Mouse (Mus musculus) urinary bladder, postnatal 10 days (tissue): ENCODE results near the gene Stk24.

Experiments
- DNase-seq: peaks from one replicate; pipeline ENCODE4 v3.0.0; 2022; ENCODE audit warnings: low spot score

The Stk24 gene

DNA sequence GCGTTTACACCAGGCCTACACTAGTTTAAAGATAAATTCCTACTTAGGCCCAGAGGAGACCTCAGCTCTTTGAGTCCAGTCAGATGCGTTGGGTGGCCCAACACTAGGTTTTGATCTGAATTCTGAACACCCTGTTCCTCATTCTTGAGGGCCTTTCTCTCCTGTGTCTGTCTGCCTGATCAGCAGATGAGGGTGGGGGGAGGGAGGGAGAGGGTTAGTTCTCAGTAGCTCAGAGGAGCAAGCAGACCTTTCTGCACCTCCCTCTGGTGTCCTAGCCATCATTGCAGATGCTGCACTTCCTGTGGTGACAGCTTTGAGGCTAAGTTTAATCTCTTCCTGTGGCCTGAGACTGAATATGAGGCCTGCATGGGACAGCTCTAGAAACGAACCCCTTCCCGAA is 117.2 kb downstream of the Stk24 start:
- no peak for DNase-seq

DNA sequence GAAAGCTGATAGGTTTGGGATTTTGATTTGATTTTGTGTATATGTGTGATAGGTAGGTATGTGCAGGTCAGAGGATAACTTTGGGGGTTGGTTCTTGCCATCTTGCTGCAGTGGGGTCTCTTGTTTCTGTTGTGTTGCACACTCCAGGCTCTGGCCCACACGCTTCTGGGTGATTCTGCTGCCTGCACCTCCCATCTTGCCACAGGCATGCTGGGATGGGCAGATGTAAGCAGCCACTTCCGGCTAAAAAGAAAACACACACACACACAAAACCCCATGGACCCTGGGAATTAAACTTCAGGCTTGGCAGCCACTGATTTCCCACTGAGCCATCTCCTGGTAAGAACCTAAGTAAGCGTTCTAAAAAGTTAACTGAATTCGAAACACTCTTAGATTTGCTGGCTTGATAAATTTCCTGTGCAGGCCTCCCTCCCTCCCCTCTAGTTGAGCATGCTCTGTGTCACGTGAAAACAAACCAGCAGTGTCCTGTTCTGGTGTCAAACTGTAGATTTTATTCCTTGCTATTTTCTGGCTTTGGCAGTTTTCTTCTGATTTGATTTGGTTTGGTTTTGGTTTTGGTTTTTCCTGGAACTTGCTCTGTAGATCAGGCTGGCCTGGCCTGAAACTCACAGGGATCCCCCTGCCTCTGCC is 118.5 kb downstream of the Stk24 start:
- DNase-seq: no peak

DNA sequence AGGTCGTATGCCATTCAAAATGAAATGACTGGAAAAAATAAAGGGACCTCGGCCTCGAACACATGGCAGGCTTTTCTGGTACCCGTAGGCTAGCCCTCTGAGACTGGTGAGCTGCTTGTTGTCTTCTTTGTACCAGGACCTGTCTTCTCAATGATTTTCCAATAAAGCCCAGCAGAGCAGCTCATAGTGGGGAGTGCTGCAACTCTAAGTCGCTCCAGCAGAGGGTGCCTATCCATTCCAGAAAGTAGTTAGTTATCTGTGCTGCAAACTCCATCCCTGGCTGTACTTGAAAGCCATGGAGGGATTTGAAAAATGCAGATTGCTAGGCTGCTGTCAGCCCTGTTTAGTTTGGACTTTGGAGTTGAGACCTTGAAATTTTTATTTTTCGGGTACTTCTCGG is 120.0 kb downstream of the Stk24 start:
- DNase-seq: no peak

DNA sequence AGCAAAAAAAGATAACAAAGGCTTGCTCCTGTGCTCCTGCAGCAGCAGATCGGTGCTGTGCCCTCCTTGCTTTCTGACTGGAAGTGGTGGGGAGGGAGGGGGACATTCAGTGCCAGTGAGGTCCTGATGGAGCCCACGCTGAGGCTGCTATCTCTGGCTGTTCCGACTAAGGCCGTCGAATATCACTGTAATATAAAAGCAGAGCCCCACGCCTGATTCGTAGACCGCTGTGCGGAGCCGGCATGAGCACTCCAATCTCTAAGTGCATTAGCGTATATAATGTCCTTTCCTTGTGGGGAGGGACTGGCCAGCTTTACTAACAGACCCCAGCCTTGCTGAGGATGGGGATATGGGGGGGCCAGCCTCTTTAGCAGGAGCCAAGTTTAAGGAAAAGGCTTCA is 120.5 kb downstream of the Stk24 start:
- no peak for DNase-seq

DNA sequence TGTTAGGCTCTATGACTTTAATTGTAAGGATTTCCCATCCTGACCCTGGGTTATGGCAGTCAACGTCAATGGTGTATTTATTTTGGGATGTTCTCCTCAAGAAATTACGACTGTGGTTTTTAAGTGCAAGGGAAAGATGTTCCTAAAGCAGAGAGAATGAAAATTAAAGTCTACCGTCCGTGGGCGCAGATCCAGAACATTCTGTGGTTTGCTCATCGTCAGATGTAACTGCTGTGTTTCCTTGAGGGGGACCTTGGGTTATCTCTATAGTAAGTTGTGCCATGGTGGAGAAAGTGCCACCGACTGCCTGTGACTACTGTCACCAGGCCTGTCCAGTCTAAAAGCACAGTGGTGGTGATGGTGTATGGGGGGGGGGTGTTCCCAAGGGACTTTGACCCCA is 122.9 kb downstream of the Stk24 start:
- DNase-seq: no peak

DNA sequence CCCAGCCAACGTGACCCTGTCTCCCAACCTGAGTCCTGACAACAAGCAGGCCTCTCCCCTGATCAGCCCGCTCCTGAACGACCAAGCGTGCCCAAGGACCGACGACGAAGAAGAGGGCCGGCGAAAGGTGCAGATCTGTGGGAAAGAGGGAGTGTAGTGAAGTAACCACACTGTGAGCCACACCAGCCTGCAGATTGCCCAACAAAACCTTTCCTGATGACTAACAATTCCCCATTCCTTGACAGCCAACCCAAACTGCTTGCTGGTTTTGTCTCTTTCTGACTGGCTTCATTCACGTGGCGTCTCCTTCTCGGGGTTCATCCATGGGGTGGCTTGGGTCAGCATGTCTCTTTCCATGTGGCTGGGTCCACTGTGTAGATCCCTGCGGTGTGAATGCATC is 124.3 kb downstream of the Stk24 start:
- DNase-seq: no peak

DNA sequence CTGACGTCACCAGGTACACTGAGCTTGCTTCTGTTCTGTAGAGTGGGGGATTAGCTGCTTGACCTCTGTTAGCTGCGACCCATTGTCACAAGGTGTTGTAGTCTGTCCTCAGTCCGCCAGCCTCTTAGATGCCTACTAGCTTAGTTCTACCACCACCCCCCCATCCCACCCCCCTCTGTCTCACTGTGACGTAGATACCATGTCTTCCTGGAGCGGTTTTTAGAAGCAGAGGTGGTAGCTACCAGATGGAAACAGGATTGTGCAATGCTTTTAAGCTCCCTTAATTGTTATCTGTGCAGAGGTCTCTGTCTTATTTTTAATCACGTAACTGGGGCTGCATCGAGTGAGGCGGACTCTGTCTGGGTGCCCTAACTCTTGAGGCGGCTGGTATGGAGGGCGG is 124.9 kb downstream of the Stk24 start:
- DNase-seq: no peak

DNA sequence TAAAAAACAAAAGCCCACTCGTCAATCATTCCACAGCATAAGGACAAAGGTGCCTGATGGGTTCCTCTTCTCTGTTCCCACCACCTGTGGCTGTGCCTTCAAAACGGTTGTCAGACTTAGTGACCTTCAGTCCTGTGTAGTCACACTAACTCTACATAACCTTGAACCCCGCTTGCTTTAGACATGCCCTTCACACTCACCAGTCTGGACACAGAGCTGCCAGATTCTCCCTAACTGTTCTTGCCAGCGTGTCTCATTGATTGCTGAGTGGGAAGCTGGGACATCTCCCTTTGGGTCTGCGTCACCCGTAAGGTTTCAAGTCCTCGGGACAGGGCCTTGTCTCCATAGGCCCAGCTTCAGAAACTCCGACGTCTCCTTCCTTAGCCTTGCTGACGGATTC is 127.3 kb downstream of the Stk24 start:
- DNase-seq: no peak

DNA sequence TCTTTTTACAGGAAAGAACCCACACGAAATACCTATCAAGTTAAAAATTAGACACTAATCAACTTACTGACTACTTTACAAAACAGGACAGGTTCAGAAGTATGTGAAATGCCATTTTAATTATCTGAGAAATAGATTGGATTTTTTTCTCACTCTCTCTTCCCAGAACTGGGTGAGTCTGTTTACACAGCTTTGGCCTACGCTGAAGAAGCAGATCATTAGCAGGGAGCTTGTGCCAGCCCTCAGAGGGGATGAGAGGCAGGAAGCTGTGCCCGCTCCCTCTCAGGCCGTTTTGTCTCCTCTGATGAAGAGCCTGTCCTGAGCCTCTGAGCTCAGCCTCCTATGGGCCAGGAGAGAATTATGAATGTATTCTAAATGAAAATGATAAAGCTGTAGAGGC is 128.1 kb downstream of the Stk24 start:
- DNase-seq: no peak

DNA sequence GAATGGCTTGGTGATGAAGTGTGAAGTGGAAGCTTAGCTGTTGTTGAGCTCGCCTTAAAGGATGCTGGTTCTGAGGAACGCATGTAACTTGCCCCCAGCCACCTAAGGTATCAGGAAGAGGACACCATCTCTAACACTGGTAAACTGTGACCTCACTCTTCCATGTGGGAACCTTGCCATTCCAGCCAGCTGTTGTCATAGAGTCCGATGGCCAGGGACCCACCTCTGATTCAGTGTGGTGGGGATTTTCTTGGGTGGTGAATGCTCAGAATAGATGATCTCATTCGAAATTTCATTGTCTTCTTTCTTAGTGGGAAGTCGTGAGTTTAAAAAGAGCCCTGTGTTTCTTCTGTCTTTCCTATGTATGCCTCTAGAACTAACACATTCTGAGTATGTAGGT is 128.7 kb downstream of the Stk24 start:
- DNase-seq: no peak

DNA sequence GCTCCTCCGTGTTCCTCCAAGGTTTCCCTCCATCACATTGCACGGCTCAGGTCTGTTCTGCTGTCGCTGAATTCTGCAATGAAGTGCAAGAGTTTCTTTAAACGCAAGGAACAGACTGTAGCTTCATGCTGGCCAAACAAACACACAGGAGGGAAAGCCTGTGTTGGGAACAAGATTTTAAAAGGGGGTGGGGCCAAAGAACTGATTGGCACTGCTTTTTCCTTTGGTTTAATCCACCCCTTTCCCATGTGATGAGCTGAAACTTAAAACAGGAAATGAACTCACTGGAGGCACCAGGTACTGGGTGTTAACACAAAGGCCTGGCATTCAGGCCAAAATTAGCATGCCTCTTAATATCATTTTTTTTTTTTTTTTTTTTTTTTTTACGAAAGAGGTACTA is 131.5 kb downstream of the Stk24 start:
- no peak for DNase-seq

DNA sequence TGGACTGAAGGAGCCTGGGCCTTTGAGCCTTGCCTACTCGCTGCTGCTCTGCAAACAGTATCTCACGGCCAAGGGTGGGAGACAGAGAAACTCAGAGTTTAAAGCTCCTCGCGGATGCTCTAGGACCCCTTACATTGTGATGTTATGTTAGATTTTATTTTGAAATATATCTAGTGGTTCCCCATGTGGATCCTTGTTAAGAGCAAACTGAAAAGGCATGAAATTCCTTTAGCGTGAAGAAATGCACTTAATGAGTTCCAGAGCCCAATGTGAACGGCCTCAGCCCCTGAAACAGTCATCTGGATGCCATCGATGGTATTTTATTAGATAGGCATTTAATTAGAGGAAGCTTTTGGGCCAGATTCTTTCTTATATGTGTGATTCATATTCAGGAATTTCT is 132.5 kb downstream of the Stk24 start:
- DNase-seq: no peak

DNA sequence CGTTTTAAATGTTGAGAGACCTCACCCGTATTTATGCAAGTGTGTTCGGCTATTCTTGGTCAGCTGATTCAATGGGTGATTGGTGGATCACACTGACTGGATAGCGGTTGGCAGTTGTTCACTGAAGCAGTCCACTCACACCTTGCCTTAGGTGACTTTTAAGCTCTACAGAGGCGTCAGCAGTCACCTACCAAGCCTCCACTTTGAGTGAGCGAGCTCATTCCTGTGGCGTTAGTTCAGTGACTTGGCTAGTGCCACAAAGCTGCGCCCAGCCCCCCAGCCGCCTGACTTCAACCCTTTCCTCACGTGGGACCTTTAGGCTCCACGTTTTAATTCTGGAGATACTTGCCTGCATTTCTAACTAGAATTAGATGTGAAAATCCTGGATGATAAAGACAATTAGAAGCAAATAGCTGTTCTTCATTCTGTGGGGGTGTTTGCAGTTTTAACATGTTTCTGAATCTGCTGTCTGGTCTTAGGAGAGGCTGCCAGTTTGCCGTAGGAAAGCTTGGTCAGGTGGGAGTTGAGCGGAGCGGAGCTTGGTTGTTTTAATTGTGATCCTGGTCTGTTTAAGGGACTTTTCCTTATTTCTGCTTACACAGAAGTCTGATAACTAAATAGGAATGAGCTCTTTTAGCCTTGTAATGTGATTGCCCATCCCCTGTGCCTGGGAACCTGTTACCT is 133.6 kb downstream of the Stk24 start:
- DNase-seq: no peak

DNA sequence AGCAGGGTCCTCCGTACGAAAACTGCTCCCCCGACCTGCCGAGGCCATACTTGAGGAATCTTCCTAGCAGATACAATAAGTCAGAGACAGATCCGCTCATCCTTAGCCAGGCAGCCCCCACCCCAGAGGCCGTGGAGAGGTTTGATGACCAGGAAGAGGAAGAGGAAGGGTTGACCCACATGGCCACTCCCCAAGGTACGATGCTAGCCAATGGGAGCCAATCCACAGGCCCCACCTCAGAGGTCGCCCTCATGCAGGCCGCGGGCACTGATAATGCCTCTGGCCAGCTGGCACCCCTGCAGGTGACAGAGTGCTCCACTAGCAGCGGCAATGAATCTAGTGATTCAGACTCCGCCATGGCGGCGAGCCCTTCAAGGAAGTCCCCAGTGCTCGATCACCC is 135.7 kb downstream of the Stk24 start:
- no peak for DNase-seq

DNA sequence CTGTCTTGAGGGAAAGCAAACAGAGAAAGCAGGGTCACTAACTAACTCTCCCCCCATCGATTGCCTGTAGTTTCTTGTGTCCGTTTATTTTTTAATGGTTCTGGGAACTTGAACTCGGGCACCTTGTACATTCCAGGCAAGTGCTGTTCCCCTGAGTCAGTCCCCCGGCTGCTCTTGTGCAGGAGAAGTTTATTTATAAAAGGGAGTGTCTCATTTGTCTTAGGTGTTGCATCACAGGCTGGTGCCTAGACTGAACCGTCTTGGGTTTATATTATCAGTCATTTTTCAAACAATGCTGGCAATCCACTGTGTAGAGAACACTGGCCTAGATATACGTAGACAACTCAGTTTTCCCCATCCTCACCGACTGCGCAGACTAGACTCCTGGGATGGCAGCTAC is 140.4 kb downstream of the Stk24 start:
- DNase-seq: no peak

DNA sequence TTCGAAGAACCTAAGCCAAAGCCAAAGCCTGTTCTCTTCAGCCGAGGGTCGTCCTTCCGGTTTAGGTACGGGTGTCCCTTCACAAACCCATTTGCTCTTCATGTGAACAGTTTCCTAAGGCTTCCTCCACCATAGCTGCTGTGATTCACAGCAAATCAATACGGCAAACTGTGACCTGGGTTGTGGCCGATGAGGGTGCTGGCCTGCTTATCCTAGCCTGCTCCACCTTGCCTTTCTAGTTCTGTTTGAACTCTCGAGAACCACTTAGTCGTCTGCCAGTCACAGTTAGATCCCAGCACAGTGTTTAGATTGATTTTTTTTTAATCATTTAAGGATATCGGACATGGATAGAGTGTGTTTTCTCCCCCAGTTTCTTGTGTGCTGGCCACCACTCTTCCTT is 141.1 kb downstream of the Stk24 start:
- DNase-seq: no peak

DNA sequence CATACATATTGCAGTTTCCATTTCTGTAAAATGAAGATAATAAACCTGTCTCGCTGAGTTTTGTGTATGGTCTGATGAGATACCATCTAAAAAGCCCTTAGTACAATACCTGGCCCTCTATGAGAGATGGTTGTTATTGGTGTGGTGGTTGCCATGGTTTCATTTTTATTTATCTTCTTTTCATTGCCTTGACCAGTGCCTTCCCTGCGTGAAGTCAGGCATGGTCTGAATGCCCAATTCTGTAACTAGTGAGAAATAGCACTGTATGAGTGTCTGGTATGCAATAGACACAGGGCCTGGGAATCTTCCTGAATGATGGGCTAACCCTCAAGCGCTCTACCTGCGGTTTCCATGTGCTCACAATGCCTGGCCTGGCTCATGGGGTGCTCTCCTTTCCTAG is 143.1 kb downstream of the Stk24 start:
- DNase-seq: no peak
